Mouse (Mus musculus): ENCODE data around the gene Dock4.
"Not testable (repeated sequence)": the region's sequence is repeated elsewhere in the genome, so short reads cannot be mapped to it uniquely, and the experiment has no call there.

The Dock4 gene

GRCm38 (mm10) chr12:40824251-40824650 lies 378.5 kb downstream of the Dock4 start:
- peak; percentile 6 for DNase-seq (ENCODE audit: low read depth)

- peak; percentile 17 for DNase-seq (ENCODE audit: low read depth)
Observed at GRCm38 (mm10) chr12:40825935-40826460, 380.2 kb downstream of the Dock4 start.

DNA sequence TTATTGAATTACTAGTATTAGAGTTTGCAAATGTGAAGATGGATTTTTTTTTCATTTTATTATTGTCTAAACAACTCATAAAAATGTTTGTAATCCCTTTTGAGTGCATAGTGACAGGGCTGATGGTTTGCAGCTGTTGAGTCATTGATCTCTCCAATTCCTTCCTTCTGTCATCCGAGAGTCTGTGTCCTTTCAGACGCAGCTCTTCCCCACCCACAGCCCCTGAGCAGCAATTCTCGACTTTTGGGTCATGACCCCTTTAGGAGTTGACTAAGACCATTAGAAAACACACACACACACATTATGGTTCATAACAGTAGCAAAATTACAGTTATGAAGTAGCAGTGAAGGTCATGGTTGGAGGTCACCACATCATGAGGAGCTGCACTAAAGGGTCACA lies 380.7 kb downstream of the Dock4 start:
- no peak for DNase-seq (ENCODE audit: low read depth)

GRCm38 (mm10) chr12:40828025-40828424 lies 382.3 kb downstream of the Dock4 start:
- DNase-seq (ENCODE audit: low read depth), result no peak

- no peak for DNase-seq (ENCODE audit: low read depth)
Observed at GRCm38 (mm10) chr12:40829269-40829668, 383.5 kb downstream of the Dock4 start.

GRCm38 (mm10) chr12:40832157-40832556 lies 386.4 kb downstream of the Dock4 start:
- DNase-seq (ENCODE audit: low read depth), result peak; percentile 61

DNA sequence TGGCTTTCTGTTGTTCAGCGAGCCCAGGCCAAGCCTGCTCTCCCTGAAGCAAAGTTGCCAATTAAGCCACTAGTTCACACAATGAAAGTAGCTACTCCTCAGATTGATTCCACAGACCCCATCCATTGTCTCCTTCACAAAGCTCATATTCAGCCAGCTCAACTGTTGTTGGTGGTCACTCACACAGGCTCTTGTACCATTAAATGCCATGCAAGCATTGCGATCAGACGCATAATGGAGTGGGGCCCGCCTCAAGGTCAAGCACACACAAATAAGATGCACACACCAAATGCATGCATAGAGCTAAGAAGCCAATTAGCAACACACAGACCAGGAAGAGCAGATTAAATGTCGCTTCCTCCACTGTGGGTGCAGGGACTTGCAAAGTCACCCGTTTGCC lies 391.2 kb downstream of the Dock4 start:
- DNase-seq (ENCODE audit: low read depth), result no peak

- DNase-seq (ENCODE audit: low read depth), result peak; percentile 66
Observed at GRCm38 (mm10) chr12:40837597-40838337, 392.0 kb downstream of the Dock4 start.

DNA sequence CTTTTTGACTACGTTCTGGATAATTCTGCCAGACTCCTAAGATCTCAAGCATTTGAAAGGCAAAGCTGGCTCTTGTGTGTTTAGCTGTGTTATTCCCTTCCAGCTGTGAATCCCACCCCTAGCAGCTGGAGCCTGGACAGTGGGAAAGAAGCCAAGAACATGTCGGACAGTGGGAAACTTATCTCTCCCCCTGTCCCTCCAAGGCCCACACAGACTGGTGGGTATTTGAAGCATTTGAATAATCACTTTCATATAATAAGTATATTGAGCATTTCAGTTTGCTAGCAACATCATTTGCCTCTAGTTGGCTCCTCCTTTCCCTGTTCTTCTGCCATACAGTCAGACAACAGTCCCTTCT lies 392.6 kb downstream of the Dock4 start:
- no peak for DNase-seq (ENCODE audit: low read depth)

DNA sequence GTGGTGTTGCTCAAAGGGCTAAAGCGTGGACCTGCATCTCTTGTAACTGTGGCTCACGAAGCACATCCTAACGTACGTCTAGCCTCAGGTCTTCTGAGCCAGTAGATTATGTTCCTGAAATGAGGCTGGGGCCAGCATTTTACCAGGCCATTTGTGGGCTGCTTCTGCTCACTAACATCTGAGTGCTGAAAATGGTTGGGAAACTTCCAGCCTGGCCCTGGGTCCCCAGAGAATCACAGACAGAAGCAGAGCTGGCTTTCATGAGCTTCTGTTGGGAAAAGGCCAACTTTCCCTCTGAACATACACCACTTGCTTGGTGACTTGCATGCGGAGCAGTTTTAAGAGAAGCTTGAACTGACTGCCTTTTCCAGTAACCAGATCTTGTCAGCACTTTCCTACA lies 393.2 kb downstream of the Dock4 start:
- no peak for DNase-seq (ENCODE audit: low read depth)

- DNase-seq (ENCODE audit: low read depth), result no peak
Observed at GRCm38 (mm10) chr12:40839817-40840216, 394.1 kb downstream of the Dock4 start.

DNA sequence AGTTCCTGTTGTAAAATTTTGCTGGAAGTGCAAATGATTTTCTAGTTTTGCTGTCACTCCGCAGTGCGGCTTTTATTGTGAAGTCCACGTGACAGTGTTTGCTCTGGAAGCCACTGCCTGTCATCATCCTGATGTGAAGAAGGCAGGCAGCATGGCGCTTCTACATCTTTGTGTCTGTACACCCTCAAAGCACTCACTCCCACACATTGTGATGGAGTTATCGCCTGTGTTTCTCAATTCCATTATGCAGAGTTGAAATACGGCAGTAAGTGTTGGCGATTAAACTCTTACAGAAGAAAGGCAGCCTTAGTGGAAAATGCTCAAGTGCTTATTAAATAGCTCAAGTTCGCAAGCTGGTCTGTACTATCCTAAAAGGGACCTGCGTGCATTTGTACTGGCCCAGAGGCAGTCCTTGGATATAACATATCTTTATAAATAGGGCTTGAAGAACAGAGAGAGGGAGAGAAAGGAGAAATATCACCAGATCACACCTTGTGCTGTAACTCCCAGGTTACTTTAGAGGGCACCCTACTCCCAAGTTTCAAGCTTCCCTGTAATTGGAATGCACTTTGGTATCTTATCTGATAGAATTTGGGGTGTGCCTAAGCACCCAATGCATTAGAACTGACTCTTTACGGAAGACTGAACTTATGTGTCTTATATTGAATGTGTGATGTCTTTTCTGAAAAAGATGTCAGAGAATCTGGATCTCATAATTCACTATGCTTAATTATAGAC lies 396.7 kb downstream of the Dock4 start:
- peak; percentile 5 for DNase-seq (ENCODE audit: low read depth)

DNA sequence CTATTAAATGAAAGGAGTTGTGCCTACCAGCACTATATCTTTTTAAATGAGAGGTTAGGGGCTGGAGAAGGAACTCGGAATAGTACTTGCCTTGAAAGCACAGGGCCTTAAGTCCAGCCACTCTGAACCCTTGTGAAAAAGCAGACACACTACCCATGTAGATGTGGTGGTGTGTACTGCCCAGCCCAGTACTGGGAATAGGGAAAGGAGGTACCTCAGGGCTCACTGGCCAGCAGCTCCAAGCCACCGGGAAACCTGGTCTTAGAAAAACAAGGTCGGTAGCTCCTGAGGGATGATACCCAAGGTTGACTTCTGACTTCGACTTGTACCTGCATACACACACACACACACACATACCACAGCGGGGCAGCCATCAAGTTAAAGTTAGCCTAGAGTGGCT lies 397.2 kb downstream of the Dock4 start:
- DNase-seq (ENCODE audit: low read depth), result no peak

DNA sequence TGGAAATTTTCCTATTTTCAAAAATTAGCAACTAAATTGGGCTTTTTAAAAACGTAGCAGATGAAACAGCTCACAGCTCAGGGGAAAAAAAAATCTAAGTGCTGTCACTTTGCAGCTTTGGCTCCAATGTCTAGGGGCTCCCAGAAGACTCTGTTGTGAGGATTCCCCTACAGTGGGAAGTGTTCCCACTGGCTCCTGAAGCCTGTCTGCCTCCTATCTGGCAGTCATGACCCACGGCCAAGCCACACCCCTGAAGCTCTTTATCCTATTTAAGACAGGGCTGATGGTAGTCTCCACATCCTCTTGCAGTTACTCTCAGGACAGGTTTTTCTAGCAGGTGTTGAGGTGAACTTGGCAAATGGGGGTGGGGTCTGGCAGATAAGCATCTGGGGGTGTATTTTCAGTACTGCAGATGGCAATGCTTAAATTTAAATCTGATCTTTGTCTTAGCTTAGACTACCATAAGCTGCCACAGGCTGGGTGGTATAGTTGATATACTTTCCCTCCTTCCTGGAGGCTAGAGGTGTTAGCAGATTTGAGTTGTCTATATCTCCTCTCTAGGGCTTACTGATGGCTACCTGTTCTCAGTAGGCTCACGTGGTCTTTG lies 397.8 kb downstream of the Dock4 start:
- no peak for DNase-seq (ENCODE audit: low read depth)

GRCm38 (mm10) chr12:40844324-40844723 lies 398.6 kb downstream of the Dock4 start:
- DNase-seq (ENCODE audit: low read depth), result no peak

GRCm38 (mm10) chr12:40854705-40855367 lies 409.1 kb downstream of the Dock4 start:
- no peak for DNase-seq (ENCODE audit: low read depth)

GRCm38 (mm10) chr12:40857466-40857865 lies 411.7 kb downstream of the Dock4 start:
- DNase-seq (ENCODE audit: low read depth), result no peak

GRCm38 (mm10) chr12:40858763-40859162 lies 413.0 kb downstream of the Dock4 start:
- not testable (repeated sequence) for DNase-seq (ENCODE audit: low read depth)

- DNase-seq (ENCODE audit: low read depth), result no peak
Observed at GRCm38 (mm10) chr12:40870387-40870786, 424.6 kb downstream of the Dock4 start.

DNA sequence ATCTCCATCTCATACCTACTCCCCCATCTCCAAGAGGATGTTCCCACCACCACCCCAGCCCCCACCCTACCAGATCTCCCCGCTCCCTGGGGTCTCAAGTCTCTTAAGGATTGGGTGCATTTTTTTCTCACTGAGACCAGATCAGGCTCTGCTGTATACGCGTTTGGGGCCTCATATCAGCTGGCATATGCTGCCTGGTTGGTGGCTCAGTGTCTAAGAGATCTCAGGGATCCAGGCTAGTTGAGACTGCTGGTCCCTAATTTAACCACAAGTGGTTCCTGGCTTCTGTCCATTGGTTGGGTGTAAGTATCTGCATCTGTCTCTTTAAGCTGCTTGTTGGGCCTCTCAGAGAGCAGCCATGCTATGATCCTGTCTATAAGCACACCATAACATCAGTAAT lies 427.0 kb downstream of the Dock4 start:
- no peak for DNase-seq (ENCODE audit: low read depth)

DNA sequence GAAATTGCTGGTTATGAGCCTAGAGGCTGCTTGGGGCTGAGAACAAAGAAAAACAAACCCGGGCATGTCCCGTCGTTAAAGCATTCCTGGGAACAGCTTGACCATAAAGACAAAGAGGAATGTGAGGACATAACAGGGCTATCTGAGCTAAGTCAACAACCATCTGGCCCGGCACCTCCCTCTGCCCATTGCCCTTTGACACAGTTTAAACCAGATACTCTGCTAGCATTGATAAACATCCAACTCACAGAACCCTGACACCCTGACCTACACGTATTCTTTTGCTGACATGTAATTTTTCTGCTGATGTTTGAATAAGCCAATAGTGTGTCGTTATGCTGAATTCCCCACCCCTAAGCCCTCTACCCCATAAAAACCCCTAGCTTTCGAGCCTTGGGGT lies 427.5 kb downstream of the Dock4 start:
- not testable (repeated sequence) for DNase-seq (ENCODE audit: low read depth)

DNA sequence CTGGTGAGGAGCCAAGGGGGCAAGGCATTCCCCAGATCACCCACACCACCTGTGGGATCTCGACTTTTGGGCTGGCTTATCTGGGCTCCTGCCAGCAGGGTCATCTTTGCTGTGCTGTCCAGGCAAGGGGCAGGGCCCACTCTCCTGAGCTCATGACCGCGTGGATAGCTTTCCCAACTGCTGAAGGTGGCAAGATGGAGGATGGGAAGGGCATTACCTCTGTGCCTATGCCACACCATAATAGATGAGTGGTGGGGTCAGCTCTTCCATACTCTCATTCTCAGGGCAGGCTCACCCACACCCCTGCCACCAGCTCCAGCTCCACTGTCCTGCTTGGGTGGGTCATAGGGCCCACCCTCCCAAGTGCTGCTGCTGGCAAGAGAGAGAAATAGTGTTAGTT lies 439.2 kb downstream of the Dock4 start:
- DNase-seq (ENCODE audit: low read depth), result no peak

Data from 416B (cell line).